Mouse (Mus musculus): ENCODE measurements around the gene Wrnip1. TPM values are rescaled to one million over a fixed set of nuclear protein-coding genes. Genes with fewer than 3 reads are reported as not detected.

Gene Wrnip1
- polyA plus RNA-seq, 1 experiment from 2014 or later, result 19.5 TPM

GRCm38 (mm10) chr13:32821671-32822070, 19.8 kb downstream of the Wrnip1 start:
- no peaks in the 10 kb centered on the region for H3K4me1 ChIP-seq
- no peak overlapping the region for H3K4me3 ChIP-seq
- H3K27ac ChIP-seq (replicated peaks), result no peak overlapping the region
- WGBS, result 97% methylated on average over 4 of the region's 4 CpGs
- H3K9me3 ChIP-seq (replicated peaks), result no peaks in the 10 kb centered on the region
- DNase-seq (ENCODE audit: low spot score), result no peak
- H3K36me3 ChIP-seq, result peaks cover 67% of the 10 kb centered on the region
- no peaks in the 10 kb centered on the region for H3K27me3 ChIP-seq (ENCODE audit: low read depth, poor library complexity, severe bottlenecking)

- H3K27me3 ChIP-seq (ENCODE audit: low read depth, poor library complexity, severe bottlenecking), result no peaks in the 10 kb centered on the region
- no peak overlapping the region for H3K27ac ChIP-seq (replicated peaks)
- no peaks in the 10 kb centered on the region for H3K9me3 ChIP-seq (replicated peaks)
- no peaks in the 10 kb centered on the region for H3K4me1 ChIP-seq
- no peak for DNase-seq (ENCODE audit: low spot score)
- H3K36me3 ChIP-seq, result peaks cover 52% of the 10 kb centered on the region
- H3K4me3 ChIP-seq, result no peak overlapping the region
- 93% methylated on average over 6 of the region's 6 CpGs for WGBS
These were observed 21.3 kb downstream of the Wrnip1 start for GRCm38 (mm10) chr13:32823126-32823525.

GRCm38 (mm10) chr13:32824377-32825330, 22.8 kb downstream of the Wrnip1 start:
- Histone ChIP-seq H3K4me1 (no peaks in the 10 kb centered on the region), H3K27ac (replicated peaks) (no peak overlapping the region), H3K4me3 (no peak overlapping the region), H3K9me3 (replicated peaks) (no peaks in the 10 kb centered on the region), H3K36me3 (peaks cover 37% of the 10 kb centered on the region), H3K27me3 (ENCODE audit: low read depth, poor library complexity, severe bottlenecking) (no peaks in the 10 kb centered on the region)
- whole genome bisulfite sequencing, result 87% methylated on average over 6 of the region's 6 CpGs
- DNase-seq (ENCODE audit: low spot score), result no peak

GRCm38 (mm10) chr13:32825546-32825945, 23.7 kb downstream of the Wrnip1 start:
- Histone ChIP-seq H3K27me3 (ENCODE audit: low read depth, poor library complexity, severe bottlenecking) (no peaks in the 10 kb centered on the region), H3K27ac (replicated peaks) (no peak overlapping the region), H3K4me3 (no peak overlapping the region), H3K9me3 (replicated peaks) (no peaks in the 10 kb centered on the region), H3K4me1 (no peaks in the 10 kb centered on the region), H3K36me3 (peaks cover 28% of the 10 kb centered on the region)
- DNase-seq (ENCODE audit: low spot score), result no peak
- 91% methylated on average over 8 of the region's 8 CpGs for WGBS

- WGBS, result 84% methylated on average over 3 of the region's 3 CpGs
- DNase-seq (ENCODE audit: low spot score), result no peak
- Histone ChIP-seq H3K27ac (replicated peaks) (no peak overlapping the region), H3K36me3 (peaks cover 11% of the 10 kb centered on the region), H3K4me3 (no peak overlapping the region), H3K27me3 (ENCODE audit: low read depth, poor library complexity, severe bottlenecking) (no peaks in the 10 kb centered on the region), H3K4me1 (no peaks in the 10 kb centered on the region), H3K9me3 (replicated peaks) (no peaks in the 10 kb centered on the region)
These were observed 25.4 kb downstream of the Wrnip1 start for GRCm38 (mm10) chr13:32827111-32827822.

- H3K4me1 ChIP-seq, result no peaks in the 10 kb centered on the region
- no peak overlapping the region for H3K27ac ChIP-seq (replicated peaks)
- peak; percentile 48 for DNase-seq (ENCODE audit: low spot score)
- peaks cover 6% of the 10 kb centered on the region; the same call in 1 of the 2 replicates for H3K36me3 ChIP-seq
- H3K27me3 ChIP-seq (ENCODE audit: low read depth, poor library complexity, severe bottlenecking), result no peaks in the 10 kb centered on the region
- H3K4me3 ChIP-seq, result no peak overlapping the region
- H3K9me3 ChIP-seq (replicated peaks), result no peaks in the 10 kb centered on the region
- 69% methylated on average over 4 of the region's 4 CpGs for WGBS
These were observed 26.1 kb downstream of the Wrnip1 start for GRCm38 (mm10) chr13:32827951-32828350.

- Histone ChIP-seq H3K27me3 (ENCODE audit: low read depth, poor library complexity, severe bottlenecking) (no peaks in the 10 kb centered on the region), H3K36me3 (no peaks in the 10 kb centered on the region), H3K4me1 (no peaks in the 10 kb centered on the region), H3K27ac (replicated peaks) (no peak overlapping the region), H3K9me3 (replicated peaks) (no peaks in the 10 kb centered on the region), H3K4me3 (no peak overlapping the region)
- 90% methylated on average over 4 of the region's 4 CpGs for WGBS
- no peak for DNase-seq (ENCODE audit: low spot score)
These were observed 27.0 kb downstream of the Wrnip1 start for GRCm38 (mm10) chr13:32828886-32829285.

GRCm38 (mm10) chr13:32831505-32832273, 29.9 kb downstream of the Wrnip1 start:
- Histone ChIP-seq H3K27me3 (ENCODE audit: low read depth, poor library complexity, severe bottlenecking) (no peaks in the 10 kb centered on the region), H3K9me3 (replicated peaks) (no peaks in the 10 kb centered on the region), H3K36me3 (no peaks in the 10 kb centered on the region), H3K27ac (replicated peaks) (no peak overlapping the region), H3K4me3 (no peak overlapping the region), H3K4me1 (no peaks in the 10 kb centered on the region)
- 99% methylated on average over 3 of the region's 3 CpGs for WGBS
- DNase-seq (ENCODE audit: low spot score), result no peak

- H3K27ac ChIP-seq (replicated peaks), result no peak overlapping the region
- no peak for DNase-seq (ENCODE audit: low spot score)
- WGBS, result 78% methylated on average over 3 of the region's 3 CpGs
- H3K9me3 ChIP-seq (replicated peaks), result no peaks in the 10 kb centered on the region
- H3K36me3 ChIP-seq, result no peaks in the 10 kb centered on the region
- H3K27me3 ChIP-seq (ENCODE audit: low read depth, poor library complexity, severe bottlenecking), result no peaks in the 10 kb centered on the region
- no peaks in the 10 kb centered on the region for H3K4me1 ChIP-seq
- no peak overlapping the region for H3K4me3 ChIP-seq
These were observed 30.9 kb downstream of the Wrnip1 start for GRCm38 (mm10) chr13:32832776-32833175.

- Histone ChIP-seq H3K27me3 (ENCODE audit: low read depth, poor library complexity, severe bottlenecking) (no peaks in the 10 kb centered on the region), H3K27ac (replicated peaks) (no peak overlapping the region), H3K36me3 (no peaks in the 10 kb centered on the region), H3K9me3 (replicated peaks) (no peaks in the 10 kb centered on the region), H3K4me1 (no peaks in the 10 kb centered on the region), H3K4me3 (no peak overlapping the region)
- WGBS, result 85% methylated on average over 6 of the region's 6 CpGs
- no peak for DNase-seq (ENCODE audit: low spot score)
These were observed 31.4 kb downstream of the Wrnip1 start for GRCm38 (mm10) chr13:32833237-32833636.

GRCm38 (mm10) chr13:32834513-32834912, 32.7 kb downstream of the Wrnip1 start:
- DNase-seq (ENCODE audit: low spot score), result no peak
- Histone ChIP-seq H3K9me3 (replicated peaks) (no peaks in the 10 kb centered on the region), H3K27ac (replicated peaks) (no peak overlapping the region), H3K27me3 (ENCODE audit: low read depth, poor library complexity, severe bottlenecking) (no peaks in the 10 kb centered on the region), H3K36me3 (no peaks in the 10 kb centered on the region), H3K4me3 (no peak overlapping the region), H3K4me1 (no peaks in the 10 kb centered on the region)
- 94% methylated on average over 5 of the region's 5 CpGs for WGBS

- Histone ChIP-seq H3K4me3 (no peak overlapping the region), H3K4me1 (peaks cover 5% of the 10 kb centered on the region; the same call in 1 of the 2 replicates), H3K27me3 (ENCODE audit: low read depth, poor library complexity, severe bottlenecking) (no peaks in the 10 kb centered on the region), H3K27ac (replicated peaks) (no peak overlapping the region), H3K9me3 (replicated peaks) (no peaks in the 10 kb centered on the region), H3K36me3 (no peaks in the 10 kb centered on the region)
- WGBS, result 66% methylated on average over 1 of the region's 1 CpGs
- no peak for DNase-seq (ENCODE audit: low spot score)
These were observed 37.5 kb downstream of the Wrnip1 start for GRCm38 (mm10) chr13:32839314-32839713.
